Mouse (Mus musculus) urinary bladder, adult 2 months (tissue): ENCODE results near the gene Shc4. TPM values are rescaled to one million over a fixed set of nuclear protein-coding genes. Genes with fewer than 3 reads are reported as not detected.

ENCODE experiments used
- polyA plus RNA-seq: library from polyadenylated mRNA; depleted of rRNA; stranded (reverse); fragments of >200 nt; gene quantifications from 2 replicates; pipeline ENCODE4 v1.2.3, GENCODE M21; 2012; rRNA removed

Gene Shc4
- polyA plus RNA-seq, 1 experiment = 0.32 TPM

Other genes with a start within 250 kb of the Shc4 start
- gene Gm9913, start 219.1 kb downstream of the Shc4 start, polyA plus RNA-seq = 0.06 and 0.09 TPM in 2 replicates
- gene Fbn1, start 216.2 kb downstream of the Shc4 start, polyA plus RNA-seq = 16.1 and 26.8 TPM in 2 replicates
- gene Cep152, start 99.0 kb downstream of the Shc4 start, polyA plus RNA-seq = 2.0 and 2.5 TPM in 2 replicates
- gene Eid1, start 51.1 kb downstream of the Shc4 start, polyA plus RNA-seq = 61.5 and 71.9 TPM in 2 replicates
- gene Secisbp2l, start 58.7 kb upstream of the Shc4 start, polyA plus RNA-seq = 13.5 and 21.9 TPM in 2 replicates
- gene Galk2, start 135.0 kb upstream of the Shc4 start, polyA plus RNA-seq = 28.2 and 33.5 TPM in 2 replicates
- 71.3 and 91.3 TPM in 2 replicates for gene Cops2, start 135.0 kb upstream of the Shc4 start, polyA plus RNA-seq